ENCODE assay signal across 8 mouse cellular contexts in genomic region chr13:107645121-107645864, GRCm38 (mm10).
A peak's percentile ranks its signal among the peaks of the same experiment; 100 is the strongest.
DNase-seq lines count a peak whose midpoint lies in the region; ATAC-seq and TF ChIP-seq lines count a peak whose summit lies in the region.

No protein-coding gene starts in this region.

- TF ChIP-seq CTCF in lung, adult 2 months (IDR thresholded peaks at IDR 0.05; ENCODE audit: insufficient read depth, low read length), result no peak

- H3K36me3 ChIP-seq in embryonic facial prominence, embryonic 13.5 days, result no peaks in the 10 kb centered on the region
- H3K36me3 ChIP-seq in intestine, embryonic 14.5 days (ENCODE audit: control insufficient read depth, insufficient read depth, low read length), result no peaks in the 10 kb centered on the region

- H3K27me3 ChIP-seq in embryonic facial prominence, embryonic 13.5 days, result peaks cover 40% of the 10 kb centered on the region
- H3K27me3 ChIP-seq in intestine, embryonic 14.5 days (replicated peaks; ENCODE audit: control insufficient read depth, insufficient read depth, low read length), result peaks cover 39% of the 10 kb centered on the region

- H3K9me3 ChIP-seq in embryonic facial prominence, embryonic 13.5 days, result no peaks in the 10 kb centered on the region
- no peaks in the 10 kb centered on the region for H3K9me3 ChIP-seq in intestine, embryonic 14.5 days (ENCODE audit: control insufficient read depth, low read length)

- H3K9ac ChIP-seq in embryonic facial prominence, embryonic 13.5 days, result peak overlapping the region; percentile 57
- H3K9ac ChIP-seq in intestine, embryonic 14.5 days (ENCODE audit: low read length), result peak overlapping the region; percentile 34

- H3K4me1 ChIP-seq in lung, adult 2 months (ENCODE audit: control insufficient read depth, insufficient read depth, low read length), result no peaks in the 10 kb centered on the region
- H3K4me1 ChIP-seq in embryonic facial prominence, embryonic 13.5 days, result peaks cover 11% of the 10 kb centered on the region
- H3K4me1 ChIP-seq in intestine, embryonic 14.5 days (replicated peaks; ENCODE audit: control insufficient read depth, insufficient read depth, low read length), result peaks cover 11% of the 10 kb centered on the region

- H3K4me2 ChIP-seq in embryonic facial prominence, embryonic 13.5 days, result peak overlapping the region; percentile 70
- H3K4me2 ChIP-seq in intestine, embryonic 14.5 days (ENCODE audit: low read length), result peak overlapping the region; percentile 56

- ATAC-seq in embryonic facial prominence, embryonic 13.5 days (ENCODE audit: insufficient number of reproducible peaks, insufficient read depth, low FRiP score, low TSS enrichment, low read depth), result no peak
- ATAC-seq in intestine, embryonic 14.5 days (replicated peaks; ENCODE audit: low FRiP score, low TSS enrichment, low read depth), result no peak

- H3K4me3 ChIP-seq in lung, adult 2 months (replicated peaks; ENCODE audit: extremely low read depth, low read depth, low read length), result peak overlapping the region; percentile 45
- H3K4me3 ChIP-seq in embryonic facial prominence, embryonic 13.5 days, result peak overlapping the region; percentile 40
- H3K4me3 ChIP-seq in intestine, embryonic 14.5 days (ENCODE audit: low read depth, low read length), result peak overlapping the region; percentile 27

- 11% methylated on average over 36 of the region's 36 CpGs for WGBS in lung, adult 2 months
- 2% methylated on average over 36 of the region's 36 CpGs for WGBS in embryonic facial prominence, embryonic 13.5 days
- WGBS in intestine, embryonic 14.5 days, result 5% methylated on average over 36 of the region's 36 CpGs

- DNase-seq in lung, adult 2 months, result peak; percentile 20
- DNase-seq in lung, postnatal 25 days (ENCODE audit: low spot score), result no peak
- peak; percentile 64 for DNase-seq in intestine, embryonic 14.5 days (ENCODE audit: low spot score)
- peak; percentile 24 to 31 for DNase-seq in lung, postnatal 4 days
- DNase-seq in gastrocnemius, postnatal 25 days, result no peak
- DNase-seq in adipocyte (ENCODE audit: low spot score) (no peak), MN1 (ENCODE audit: low spot score) (no peak)

- no peak overlapping the region for H3K27ac ChIP-seq in embryonic facial prominence, embryonic 13.5 days
- H3K27ac ChIP-seq in intestine, embryonic 14.5 days (ENCODE audit: low read depth), result no peak overlapping the region

- TF ChIP-seq POLR2A in lung, adult 2 months (IDR thresholded peaks at IDR 0.05; ENCODE audit: borderline replicate concordance, extremely low read depth, low read depth, low read length), result no peak

Comparison
In these comparisons a context has a peak if more than half of its experiments do, and no peak if none do; other contexts are left out.
1. DNase-seq: peak in lung, adult 2 months (single experiment), intestine, embryonic 14.5 days (single experiment) and lung, postnatal 4 days (2 of 2); none in lung, postnatal 25 days (single experiment), gastrocnemius, postnatal 25 days (single experiment), adipocyte (single experiment) and MN1 (single experiment).
2. Peak in every context shown above with its lines, with median percentiles within 50 percentile points of each other: H3K4me3 ChIP-seq.